Mouse (Mus musculus) cerebellum, adult 8-10 months (tissue): ENCODE results near the gene Reg4.

Experiments used
- DNase-seq: peaks from one replicate; pipeline ENCODE4 v3.0.0; 2022

Gene Reg4

DNA sequence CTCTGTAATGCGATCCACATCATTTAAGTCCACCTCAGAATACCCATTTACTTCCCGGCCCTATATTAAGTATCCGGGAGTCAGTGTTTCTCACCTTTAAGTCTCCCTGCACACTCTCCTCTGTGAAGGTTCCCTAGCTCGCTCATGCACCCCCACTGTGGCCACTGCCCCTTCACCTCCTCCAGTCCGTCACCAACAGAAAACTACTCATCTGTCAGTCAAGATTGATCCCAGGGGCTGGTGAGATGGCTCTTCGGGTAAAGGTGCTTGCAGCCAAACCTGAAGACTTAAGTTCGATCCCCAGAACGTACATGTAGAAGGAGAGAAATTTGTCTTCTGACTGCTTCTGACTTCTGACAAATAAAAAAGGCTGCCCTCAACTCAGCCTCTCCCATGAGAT lies 60.5 kb downstream of the Reg4 start:
- no peak for DNase-seq

- DNase-seq = no peak
Observed at GRCm38 (mm10) chr3:98283205-98283604, 61.2 kb downstream of the Reg4 start.
